Mouse (Mus musculus): ENCODE results near the gene Tmem163. TPM values are rescaled to one million over a fixed set of nuclear protein-coding genes. Genes with fewer than 3 reads are reported as not detected.

The Tmem163 gene
- polyA plus RNA-seq, 1 experiment from 2014 or later = 28.8 TPM

DNA sequence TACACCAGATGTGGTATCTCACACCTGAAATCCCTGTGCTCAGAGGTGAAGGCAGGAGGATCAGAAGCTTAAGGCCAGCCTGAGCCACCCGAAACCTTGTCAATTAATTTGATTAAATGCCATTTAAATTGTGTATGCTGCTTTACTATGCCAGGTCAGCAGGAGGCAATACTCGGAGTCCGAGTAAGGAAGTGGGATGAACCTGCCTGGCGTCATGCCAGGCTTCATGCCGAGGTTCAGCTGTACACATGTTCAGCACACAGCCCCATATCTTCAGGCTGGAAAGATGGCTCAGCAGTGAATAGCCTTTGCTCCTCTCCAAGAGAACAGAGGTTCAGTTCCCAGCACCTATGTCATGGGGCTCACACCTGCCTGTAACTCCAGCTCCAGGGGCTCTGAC, 142.9 kb downstream of the Tmem163 start:
- peak overlapping the region; percentile 85 for H3K27ac ChIP-seq
- peak overlapping the region; percentile 41 for H3K4me3 ChIP-seq
- peaks cover 36% of the 10 kb centered on the region for H3K4me1 ChIP-seq (replicated peaks)
- DNase-seq (ENCODE audit: low spot score) = no peak
- H3K36me3 ChIP-seq = no peaks in the 10 kb centered on the region
- 69% methylated on average over 5 of the region's 5 CpGs for WGBS
- H3K9me3 ChIP-seq = no peaks in the 10 kb centered on the region
- H3K27me3 ChIP-seq (ENCODE audit: insufficient read depth, poor library complexity, severe bottlenecking) = peaks cover 58% of the 10 kb centered on the region

GRCm38 (mm10) chr1:127531723-127532122, 147.6 kb downstream of the Tmem163 start:
- DNase-seq (ENCODE audit: low spot score) = no peak
- Histone ChIP-seq H3K27ac (peak overlapping the region; percentile 79), H3K36me3 (no peaks in the 10 kb centered on the region), H3K4me3 (no peak overlapping the region), H3K9me3 (no peaks in the 10 kb centered on the region), H3K4me1 (replicated peaks) (peaks cover 29% of the 10 kb centered on the region), H3K27me3 (ENCODE audit: insufficient read depth, poor library complexity, severe bottlenecking) (peaks cover 59% of the 10 kb centered on the region)
- WGBS = 77% methylated on average over 5 of the region's 5 CpGs

- Histone ChIP-seq H3K27me3 (ENCODE audit: insufficient read depth, poor library complexity, severe bottlenecking) (peaks cover 52% of the 10 kb centered on the region), H3K36me3 (no peaks in the 10 kb centered on the region), H3K4me1 (replicated peaks) (peaks cover 25% of the 10 kb centered on the region), H3K9me3 (no peaks in the 10 kb centered on the region), H3K4me3 (no peak overlapping the region), H3K27ac (peak overlapping the region; percentile 79)
- peak; percentile 58 for DNase-seq (ENCODE audit: low spot score)
- 38% methylated on average over 14 of the region's 14 CpGs for WGBS
Observed at GRCm38 (mm10) chr1:127530849-127531580, 148.3 kb downstream of the Tmem163 start.

GRCm38 (mm10) chr1:127523364-127523763, 156.0 kb downstream of the Tmem163 start:
- Histone ChIP-seq H3K4me3 (no peak overlapping the region), H3K36me3 (no peaks in the 10 kb centered on the region), H3K27me3 (ENCODE audit: insufficient read depth, poor library complexity, severe bottlenecking) (0 out of 2 replicates have a peak, but pooled peaks cover 5% of the 10 kb centered on the region), H3K27ac (no peak overlapping the region), H3K4me1 (replicated peaks) (no peaks in the 10 kb centered on the region), H3K9me3 (no peaks in the 10 kb centered on the region)
- WGBS = 89% methylated on average over 8 of the region's 8 CpGs
- no peak for DNase-seq (ENCODE audit: low spot score)

DNA sequence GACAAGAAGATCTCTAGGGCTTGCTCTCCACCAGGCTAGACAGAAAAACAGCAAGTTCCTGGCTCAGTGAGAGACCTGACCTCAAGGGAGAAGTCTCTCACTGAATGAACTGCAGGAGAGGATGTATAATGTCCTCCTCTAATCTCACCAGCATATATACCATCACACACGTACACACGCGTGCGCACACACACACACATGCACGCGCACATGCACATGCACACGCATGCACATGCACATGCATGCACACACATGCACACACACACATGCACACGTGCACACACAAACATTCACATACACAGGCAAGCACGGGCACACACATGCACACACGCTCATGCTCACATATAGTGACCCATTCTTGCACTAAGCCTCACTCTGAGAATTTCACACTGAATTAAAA, 164.5 kb downstream of the Tmem163 start:
- H3K36me3 ChIP-seq = peaks cover 7% of the 10 kb centered on the region; the same call in 1 of the 2 replicates
- peaks cover 12% of the 10 kb centered on the region for H3K9me3 ChIP-seq
- DNase-seq (ENCODE audit: low spot score) = no peak
- no peak overlapping the region for H3K27ac ChIP-seq
- no peak overlapping the region for H3K4me3 ChIP-seq
- 96% methylated on average over 10 of the region's 10 CpGs for WGBS
- H3K27me3 ChIP-seq (ENCODE audit: insufficient read depth, poor library complexity, severe bottlenecking) = no peaks in the 10 kb centered on the region
- no peaks in the 10 kb centered on the region for H3K4me1 ChIP-seq (replicated peaks)

- Histone ChIP-seq H3K4me3 (no peak overlapping the region), H3K4me1 (replicated peaks) (no peaks in the 10 kb centered on the region), H3K9me3 (peaks cover 12% of the 10 kb centered on the region), H3K36me3 (peaks cover 7% of the 10 kb centered on the region; the same call in 1 of the 2 replicates), H3K27ac (no peak overlapping the region), H3K27me3 (ENCODE audit: insufficient read depth, poor library complexity, severe bottlenecking) (no peaks in the 10 kb centered on the region)
- WGBS = 75% methylated on average over 3 of the region's 3 CpGs
- DNase-seq (ENCODE audit: low spot score) = no peak
Observed at GRCm38 (mm10) chr1:127514479-127514878, 164.9 kb downstream of the Tmem163 start.

DNA sequence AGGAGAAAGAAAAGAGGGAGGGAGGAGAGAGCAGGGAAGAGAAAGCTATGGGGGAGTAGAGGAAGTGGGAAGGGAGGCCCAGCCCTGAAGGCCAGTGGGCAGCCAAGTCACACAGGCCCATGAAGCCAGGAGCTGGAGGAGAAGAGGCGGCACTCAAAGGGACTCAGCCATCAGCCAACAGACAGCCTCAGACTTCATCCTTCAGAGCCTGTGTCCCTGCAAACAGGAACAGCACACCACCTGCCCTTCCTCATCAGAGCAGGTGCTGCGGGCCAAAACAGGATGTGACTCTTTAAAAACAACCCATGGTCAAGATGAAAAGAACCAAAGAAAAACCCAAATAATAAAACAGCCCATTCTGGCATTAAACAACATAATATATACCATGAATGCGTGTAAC, 165.7 kb downstream of the Tmem163 start:
- Histone ChIP-seq H3K27me3 (ENCODE audit: insufficient read depth, poor library complexity, severe bottlenecking) (no peaks in the 10 kb centered on the region), H3K4me3 (no peak overlapping the region), H3K4me1 (replicated peaks) (peaks cover 5% of the 10 kb centered on the region; the same call in 1 of the 2 replicates), H3K36me3 (peaks cover 7% of the 10 kb centered on the region; the same call in 1 of the 2 replicates), H3K9me3 (peaks cover 12% of the 10 kb centered on the region), H3K27ac (no peak overlapping the region)
- 83% methylated on average over 3 of the region's 3 CpGs for WGBS
- no peak for DNase-seq (ENCODE audit: low spot score)

GRCm38 (mm10) chr1:127513140-127513539, 166.2 kb downstream of the Tmem163 start:
- Histone ChIP-seq H3K27me3 (ENCODE audit: insufficient read depth, poor library complexity, severe bottlenecking) (no peaks in the 10 kb centered on the region), H3K27ac (no peak overlapping the region), H3K4me1 (replicated peaks) (peaks cover 8% of the 10 kb centered on the region; the same call in 1 of the 2 replicates), H3K4me3 (no peak overlapping the region), H3K36me3 (peaks cover 7% of the 10 kb centered on the region; the same call in 1 of the 2 replicates), H3K9me3 (peaks cover 12% of the 10 kb centered on the region)
- 91% methylated on average over 8 of the region's 8 CpGs for WGBS
- DNase-seq (ENCODE audit: low spot score) = no peak

GRCm38 (mm10) chr1:127512709-127513108, 166.6 kb downstream of the Tmem163 start:
- no peak for DNase-seq (ENCODE audit: low spot score)
- H3K9me3 ChIP-seq = peaks cover 12% of the 10 kb centered on the region

GRCm38 (mm10) chr1:127511362-127511761, 168.0 kb downstream of the Tmem163 start:
- no peak overlapping the region for H3K27ac ChIP-seq
- peaks cover 10% of the 10 kb centered on the region for H3K4me1 ChIP-seq (replicated peaks)
- H3K4me3 ChIP-seq = no peak overlapping the region
- H3K9me3 ChIP-seq = peaks cover 9% of the 10 kb centered on the region
- no peak for DNase-seq (ENCODE audit: low spot score)
- peaks cover 4% of the 10 kb centered on the region; the same call in 1 of the 2 replicates for H3K36me3 ChIP-seq
- WGBS = 93% methylated on average over 6 of the region's 6 CpGs
- H3K27me3 ChIP-seq (ENCODE audit: insufficient read depth, poor library complexity, severe bottlenecking) = no peaks in the 10 kb centered on the region

More at GRCm38 (mm10) chr1:127512709-127513108, 166.6 kb downstream of the Tmem163 start:
- WGBS = 87% methylated on average over 6 of the region's 6 CpGs
- H3K36me3 ChIP-seq = peaks cover 7% of the 10 kb centered on the region; the same call in 1 of the 2 replicates
- H3K4me1 ChIP-seq (replicated peaks) = peaks cover 10% of the 10 kb centered on the region; the same call in 1 of the 2 replicates
- H3K27ac ChIP-seq = no peak overlapping the region
- H3K4me3 ChIP-seq = no peak overlapping the region
- no peaks in the 10 kb centered on the region for H3K27me3 ChIP-seq (ENCODE audit: insufficient read depth, poor library complexity, severe bottlenecking)

DNA sequence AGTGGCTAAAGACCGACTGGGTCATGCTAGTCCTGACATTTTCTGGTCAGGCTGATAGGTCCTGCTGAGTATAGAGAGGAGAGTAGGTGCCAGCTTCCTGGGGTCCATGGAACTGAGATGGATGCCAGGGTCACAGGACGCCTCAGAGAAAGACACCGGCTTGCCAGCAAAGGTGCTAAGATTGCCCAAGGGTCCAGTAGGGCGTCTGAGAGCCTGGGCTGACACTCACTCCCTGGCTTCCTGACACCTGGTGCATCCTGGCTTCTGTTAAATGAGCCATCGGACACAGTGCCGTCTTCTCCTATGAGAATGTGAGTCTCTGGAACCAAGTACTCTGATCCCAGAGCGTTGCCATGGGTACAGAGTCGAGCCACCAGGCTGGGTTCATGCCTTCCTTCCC, 170.4 kb downstream of the Tmem163 start:
- H3K4me3 ChIP-seq = no peak overlapping the region
- WGBS = 83% methylated on average over 8 of the region's 8 CpGs
- H3K27me3 ChIP-seq (ENCODE audit: insufficient read depth, poor library complexity, severe bottlenecking) = no peaks in the 10 kb centered on the region
- H3K9me3 ChIP-seq = no peaks in the 10 kb centered on the region
- H3K36me3 ChIP-seq = no peaks in the 10 kb centered on the region
- DNase-seq (ENCODE audit: low spot score) = no peak
- H3K4me1 ChIP-seq (replicated peaks) = peaks cover 10% of the 10 kb centered on the region
- H3K27ac ChIP-seq = no peak overlapping the region

- 77% methylated on average over 16 of the region's 16 CpGs for WGBS
- no peak for DNase-seq (ENCODE audit: low spot score)
- Histone ChIP-seq H3K36me3 (no peaks in the 10 kb centered on the region), H3K4me3 (no peak overlapping the region), H3K4me1 (replicated peaks) (peaks cover 10% of the 10 kb centered on the region), H3K27ac (peak overlapping the region; percentile 45; the same call in 1 of the 2 replicates), H3K9me3 (no peaks in the 10 kb centered on the region), H3K27me3 (ENCODE audit: insufficient read depth, poor library complexity, severe bottlenecking) (no peaks in the 10 kb centered on the region)
Observed at GRCm38 (mm10) chr1:127508067-127508739, 171.1 kb downstream of the Tmem163 start.
